Mouse (Mus musculus) intestine, embryonic 14.5 days (tissue): Measurements from ENCODE around the gene Slc29a1. TPM values are rescaled to one million over a fixed set of nuclear protein-coding genes. Genes with fewer than 3 reads are reported as not detected.

ENCODE experiments used
- ATAC-seq: fragments of 200-750 bp; cut with Nextera tagmentation; replicated peaks from 2 replicates; pipeline ENCODE4 v1.8.0; 2017; ENCODE audit warnings: low read depth, moderate number of reproducible peaks, moderate TSS enrichment, moderate library complexity; ENCODE audit not compliant: low FRiP score, low TSS enrichment
- DNase-seq: peaks from one replicate; pipeline ENCODE4 v3.0.0-alpha.2; 2018; ENCODE audit warnings: low spot score
- H3K27ac ChIP-seq: fragments of 300-500 bp; sonication (generic); 2 replicates; pipeline ENCODE4 v1.5.1; 2014; ENCODE audit warnings: low read depth, mild to moderate bottlenecking, control low read depth
- H3K27me3 ChIP-seq: fragments of 300-500 bp; sonication (generic); replicated peaks from 2 replicates; pipeline ENCODE4 v1.6.1; 2014; ENCODE audit warnings: low read length, control low read depth; ENCODE audit not compliant: control insufficient read depth, insufficient read depth
- H3K36me3 ChIP-seq: fragments of 300-500 bp; sonication (generic); 2 replicates; pipeline ENCODE4 v1.6.1; 2014; ENCODE audit warnings: low read length, control low read depth; ENCODE audit not compliant: control insufficient read depth, insufficient read depth
- H3K4me1 ChIP-seq: fragments of 300-500 bp; sonication (generic); replicated peaks from 2 replicates; pipeline ENCODE4 v1.6.1; 2014; ENCODE audit warnings: low read length, control low read depth, mixed read lengths; ENCODE audit not compliant: control insufficient read depth, insufficient read depth
- H3K4me2 ChIP-seq: fragments of 300-500 bp; sonication (generic); 2 replicates; pipeline ENCODE4 v1.6.1; 2014; ENCODE audit warnings: low read length
- H3K4me3 ChIP-seq: fragments of 300-500 bp; sonication (generic); 2 replicates; pipeline ENCODE4 v1.5.1; 2014; ENCODE audit warnings: low read depth, low read length, control low read depth, mixed read lengths
- H3K9ac ChIP-seq: fragments of 300-500 bp; sonication (generic); 2 replicates; pipeline ENCODE4 v1.6.1; 2014; ENCODE audit warnings: mild to moderate bottlenecking, low read length
- H3K9me3 ChIP-seq: fragments of 300-500 bp; sonication (generic); 2 replicates; pipeline ENCODE4 v1.6.1; 2016; ENCODE audit warnings: low read length, control low read depth; ENCODE audit not compliant: control insufficient read depth
- WGBS: fragments of 180-500 bp; shearing (Covaris S2); extraction: QIAGEN DNeasy Blood & Tissue Kit; methylation state at CpG from one replicate; pipeline ENCODE4 v1.1.7; 2014; 5-methylcytosine and 5-hydroxymethylcytosine counted together
- polyA plus RNA-seq: library from polyadenylated mRNA; unstranded; fragments of >200 nt; fragmentation: Nextera tagmentation; extraction: Ambion mirVana; gene quantifications from 2 replicates; pipeline ENCODE4 v1.2.1, GENCODE M21; 2014

Gene Slc29a1
- polyA plus RNA-seq, 1 experiment from 2014 or later = 82.7 TPM

- H3K4me1 ChIP-seq = peaks cover 27% of the 10 kb centered on the region
- ATAC-seq = peak; percentile 7; the same call in 1 of the 2 replicates
- WGBS = 58% methylated on average over 18 of the region's 18 CpGs
- no peak overlapping the region for H3K9ac ChIP-seq
- H3K27ac ChIP-seq = peak overlapping the region; percentile 33; the same call in 1 of the 2 replicates
- no peaks in the 10 kb centered on the region for H3K9me3 ChIP-seq
- H3K4me3 ChIP-seq = no peak overlapping the region
- peaks cover 66% of the 10 kb centered on the region for H3K36me3 ChIP-seq
- DNase-seq = peak; percentile 68
- H3K4me2 ChIP-seq = no peak overlapping the region
- H3K27me3 ChIP-seq = no peaks in the 10 kb centered on the region
These were observed 32.8 kb downstream of the Slc29a1 start for GRCm38 (mm10) chr17:45566360-45567161.

DNA sequence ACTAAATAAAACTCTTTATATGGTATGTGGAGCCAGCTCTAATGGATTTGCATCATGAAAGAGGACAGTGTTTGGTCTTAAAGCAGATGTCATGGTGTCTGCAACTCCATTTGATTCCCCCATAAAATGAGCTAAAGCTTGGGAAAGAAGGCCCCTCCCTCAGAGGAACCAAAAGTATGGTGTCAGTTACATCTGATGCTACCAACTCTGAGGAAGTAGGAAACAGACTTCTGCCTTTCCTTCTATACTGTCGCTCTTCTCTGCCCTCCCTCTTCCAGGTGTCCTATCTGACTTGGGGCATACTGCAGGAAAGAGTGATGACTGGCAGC lies 33.4 kb downstream of the Slc29a1 start:
- Histone ChIP-seq H3K36me3 (peaks cover 60% of the 10 kb centered on the region), H3K4me3 (no peak overlapping the region), H3K27me3 (no peaks in the 10 kb centered on the region), H3K9me3 (no peaks in the 10 kb centered on the region), H3K27ac (no peak overlapping the region), H3K9ac (no peak overlapping the region), H3K4me2 (no peak overlapping the region), H3K4me1 (peaks cover 22% of the 10 kb centered on the region)
- DNase-seq (no peak), ATAC-seq (no peak)
- WGBS = 67% methylated on average over 1 of the region's 1 CpGs

DNA sequence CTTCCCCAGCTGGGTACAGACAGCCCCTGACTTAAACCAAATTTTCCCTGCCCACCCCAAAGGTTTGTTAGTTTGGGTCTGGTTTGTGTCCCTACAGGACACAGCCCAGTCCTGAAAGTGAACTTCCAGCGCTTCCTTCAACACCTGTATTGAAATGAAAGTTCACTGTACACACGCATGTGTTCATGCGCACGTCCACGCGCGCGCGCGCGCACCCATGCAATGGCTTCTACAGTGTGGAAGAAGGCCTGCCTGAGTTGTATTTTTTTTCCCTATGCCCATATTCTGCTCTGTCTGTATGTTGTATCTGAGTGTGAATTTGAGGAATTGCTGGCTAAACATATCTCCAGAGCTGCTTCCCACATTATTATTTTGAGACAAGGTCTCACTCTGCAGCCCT lies 34.3 kb downstream of the Slc29a1 start:
- Histone ChIP-seq H3K36me3 (peaks cover 52% of the 10 kb centered on the region), H3K4me1 (peaks cover 21% of the 10 kb centered on the region), H3K27ac (no peak overlapping the region; the same call in 1 of the 2 replicates), H3K9me3 (no peaks in the 10 kb centered on the region), H3K4me3 (peak overlapping the region; percentile 75), H3K9ac (peak overlapping the region; percentile 90), H3K4me2 (peak overlapping the region; percentile 93), H3K27me3 (no peaks in the 10 kb centered on the region)
- ATAC-seq (no peak), DNase-seq (no peak)
- 91% methylated on average over 11 of the region's 11 CpGs for whole genome bisulfite sequencing

- Histone ChIP-seq H3K4me2 (peak overlapping the region; percentile 93), H3K4me3 (peak overlapping the region; percentile 75), H3K9me3 (no peaks in the 10 kb centered on the region), H3K4me1 (peaks cover 21% of the 10 kb centered on the region), H3K36me3 (peaks cover 47% of the 10 kb centered on the region), H3K9ac (peak overlapping the region; percentile 90), H3K27me3 (no peaks in the 10 kb centered on the region), H3K27ac (peak overlapping the region; percentile 82; the same call in 1 of the 2 replicates)
- ATAC-seq (peak; percentile 2; the same call in 1 of the 2 replicates), DNase-seq (peak; percentile 64)
- WGBS = 5% methylated on average over 18 of the region's 18 CpGs
These were observed 34.8 kb downstream of the Slc29a1 start for GRCm38 (mm10) chr17:45564531-45565084.

DNA sequence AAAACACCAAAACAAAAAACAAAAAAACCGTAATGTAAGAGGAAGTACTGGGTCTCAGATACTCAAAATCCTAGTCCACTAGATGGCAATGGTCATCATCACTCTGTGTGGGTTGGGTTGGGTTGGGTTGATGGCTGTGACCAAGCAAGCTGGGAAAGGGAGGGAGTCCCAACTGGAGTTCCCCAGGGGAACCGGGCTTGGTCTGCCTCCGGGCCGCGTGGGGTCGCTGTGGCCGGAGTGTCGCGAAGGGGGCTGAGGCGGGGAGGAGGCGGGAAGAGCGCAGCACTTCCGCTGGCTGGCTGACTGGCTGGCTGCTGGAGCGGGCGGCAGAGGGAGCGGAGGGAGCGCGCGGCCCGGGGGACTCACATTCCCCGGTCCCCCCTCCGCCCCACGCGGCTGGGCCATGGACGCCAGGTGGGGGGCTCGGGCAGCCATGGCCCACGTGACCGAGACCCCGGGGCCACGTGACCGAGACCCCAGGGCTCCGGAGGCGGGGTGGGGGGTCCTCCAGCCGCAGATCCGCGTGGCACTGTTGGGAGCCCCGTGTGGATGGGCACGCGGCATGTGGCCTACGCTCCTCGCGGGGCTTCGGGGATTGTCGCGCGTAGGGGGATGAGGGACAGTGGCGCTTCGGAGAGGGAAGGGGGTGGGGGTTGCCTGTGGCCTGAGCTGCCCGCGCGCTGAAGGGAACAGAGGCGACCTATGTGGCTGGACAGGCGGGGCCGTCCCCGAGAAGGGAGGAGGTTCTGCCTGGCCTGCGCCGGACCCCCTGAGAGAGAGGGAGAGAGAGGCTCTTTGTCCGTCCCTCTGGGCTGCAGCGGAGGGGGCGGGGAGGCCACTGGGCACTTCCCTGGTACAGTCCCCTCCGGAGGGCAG lies 35.5 kb downstream of the Slc29a1 start, which contains the start of gene Slc35b2:
Gene Slc35b2, plus strand, starts transcription at position 220 of the 876 bp plus-strand sequence.
- no peaks in the 10 kb centered on the region for H3K9me3 ChIP-seq
- H3K9ac ChIP-seq = peak within 1 kb of the TSS; percentile 90
- peaks cover 39% of the 10 kb centered on the region for H3K36me3 ChIP-seq
- peak within 1 kb of the TSS; percentile 93 for H3K4me2 ChIP-seq
- peak within 1 kb of the TSS; percentile 82 for H3K27ac ChIP-seq
- H3K4me3 ChIP-seq = peak within 1 kb of the TSS; percentile 75
- DNase-seq (peak; percentile 94), ATAC-seq (peak; percentile 70)
- peaks cover 21% of the 10 kb centered on the region for H3K4me1 ChIP-seq
- no peaks in the 10 kb centered on the region for H3K27me3 ChIP-seq
- under 1% methylated on average over 60 of the region's 61 CpGs for WGBS

DNA sequence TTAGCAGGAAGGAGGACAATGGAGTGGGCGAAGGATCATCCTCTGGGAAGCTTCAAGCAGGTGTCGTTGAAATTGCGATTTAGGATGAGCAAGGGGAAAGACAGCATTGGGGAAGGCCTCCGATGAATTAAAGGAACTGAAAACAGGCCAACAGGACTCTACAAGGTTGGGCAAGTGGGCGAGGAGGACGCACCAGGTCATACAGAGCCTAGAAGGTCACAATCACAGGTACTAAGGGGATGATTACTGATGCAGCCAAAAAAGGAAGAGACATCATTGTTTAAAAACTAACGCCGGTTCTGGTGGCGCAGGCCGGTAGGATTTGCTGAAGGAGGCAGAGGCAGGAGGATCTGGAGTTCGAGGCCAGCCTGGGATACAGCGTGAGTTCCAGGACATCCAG lies 36.2 kb downstream of the Slc29a1 start:
- 0 out of 2 replicates have a peak overlapping the region, but pooled peaks have one; percentile 75 for H3K4me3 ChIP-seq
- H3K27me3 ChIP-seq = no peaks in the 10 kb centered on the region
- peaks cover 21% of the 10 kb centered on the region for H3K4me1 ChIP-seq
- H3K36me3 ChIP-seq = peaks cover 33% of the 10 kb centered on the region
- H3K9me3 ChIP-seq = no peaks in the 10 kb centered on the region
- H3K9ac ChIP-seq = no peak overlapping the region
- 71% methylated on average over 12 of the region's 12 CpGs for WGBS
- H3K27ac ChIP-seq = no peak overlapping the region
- ATAC-seq = no peak
- H3K4me2 ChIP-seq = no peak overlapping the region
- DNase-seq = no peak

DNA sequence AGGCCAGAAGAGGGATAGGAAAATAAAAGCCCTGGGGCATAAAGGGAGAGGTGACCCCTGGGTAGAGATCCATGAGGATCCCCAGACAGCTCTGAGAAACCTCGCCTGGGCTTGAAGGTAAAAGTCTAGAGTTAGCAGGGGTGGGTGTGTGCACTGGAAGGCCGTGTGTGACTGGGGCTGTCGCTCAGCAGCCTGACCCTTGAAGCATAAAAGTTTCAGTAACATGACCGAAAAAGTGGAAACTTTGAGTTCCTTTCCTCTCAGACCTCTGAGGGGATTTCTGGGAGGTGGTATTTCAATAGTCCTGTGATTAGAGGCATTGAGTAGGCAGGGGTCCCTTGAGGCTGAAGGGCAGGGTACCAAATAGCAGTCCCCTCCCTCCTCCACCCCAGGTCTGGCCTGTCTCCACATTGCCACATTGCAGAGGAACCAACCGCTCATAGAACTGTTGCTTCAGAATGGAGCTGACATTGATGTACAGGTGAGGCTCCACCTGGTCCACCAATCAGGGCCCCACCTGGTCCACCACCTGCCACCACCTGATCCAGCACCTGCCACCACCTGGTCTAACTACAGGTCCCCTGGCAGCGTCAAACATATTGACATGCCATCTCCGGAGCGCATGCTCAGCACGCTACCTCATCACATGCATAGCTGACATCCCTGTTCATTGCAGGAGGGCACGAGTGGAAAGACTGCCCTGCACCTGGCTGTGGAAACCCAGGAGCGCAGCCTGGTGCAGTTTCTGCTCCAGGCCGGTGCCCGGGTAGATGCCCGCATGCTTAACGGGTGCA lies 39.5 kb downstream of the Slc29a1 start:
- DNase-seq = no peak

More for the DNA sequence above, 39.5 kb downstream of the Slc29a1 start:
- Histone ChIP-seq H3K36me3 (no peaks in the 10 kb centered on the region), H3K27me3 (0 out of 2 replicates have a peak, but pooled peaks cover 8% of the 10 kb centered on the region), H3K9ac (no peak overlapping the region), H3K4me3 (no peak overlapping the region), H3K4me1 (peaks cover 15% of the 10 kb centered on the region), H3K9me3 (no peaks in the 10 kb centered on the region), H3K27ac (no peak overlapping the region), H3K4me2 (no peak overlapping the region)
- WGBS = 87% methylated on average over 15 of the region's 15 CpGs
- no peak for ATAC-seq
